Mouse (Mus musculus) spleen, postnatal 4 days (tissue): ENCODE measurements around the gene 1810024B03Rik.
"Not testable (repeated sequence)": the region's sequence is repeated elsewhere in the genome, so short reads cannot be mapped to it uniquely, and the experiment has no call there.

Experiments used
- DNase-seq, 2 experiments: peaks; one replicate each; pipeline ENCODE4 v3.0.0; 2022; ENCODE audit warnings: low spot score in 2 of 2

Gene 1810024B03Rik

DNA sequence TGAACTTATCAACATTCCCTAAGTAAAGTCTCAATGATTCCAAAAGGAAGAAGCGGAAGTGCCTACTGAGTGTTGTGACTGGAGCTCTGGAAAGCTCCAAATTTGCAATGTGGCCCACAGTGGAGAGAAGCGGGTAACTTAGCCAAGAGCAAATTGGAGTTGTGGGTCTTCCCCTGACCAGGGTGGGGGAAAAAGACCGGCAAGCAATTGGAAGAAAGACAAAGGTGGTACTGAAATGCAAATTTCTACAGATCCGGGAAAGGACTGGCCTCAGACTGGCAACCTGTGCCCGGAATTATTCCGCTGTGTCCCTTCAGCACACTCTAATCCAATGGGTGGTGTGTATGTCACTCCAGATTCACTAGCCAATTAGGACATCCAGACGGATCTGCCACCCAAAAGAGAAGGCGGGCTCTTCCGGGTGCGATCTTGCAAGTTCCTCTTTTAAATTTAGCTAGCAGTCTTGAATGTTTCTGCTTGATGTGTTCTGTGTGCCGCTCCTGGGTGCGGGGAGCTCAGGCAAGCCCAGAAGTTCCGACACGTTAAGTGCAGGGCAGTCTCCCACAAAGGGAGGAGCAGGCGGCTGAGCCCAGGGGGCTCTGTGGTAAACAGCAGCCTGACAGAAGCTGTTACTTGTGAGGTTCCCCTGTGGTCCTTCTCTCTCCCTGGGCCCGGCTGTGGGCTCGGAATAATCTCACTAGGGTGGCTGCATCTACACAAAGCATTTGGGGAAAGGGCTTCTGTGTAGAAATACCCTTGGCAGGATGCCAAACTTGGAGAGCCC, 25.3 kb downstream of the 1810024B03Rik start:
- DNase-seq, result peak; percentile 72 to 80

GRCm38 (mm10) chr2:127166261-127166660, 41.8 kb downstream of the 1810024B03Rik start:
- DNase-seq, result not testable (repeated sequence)

DNA sequence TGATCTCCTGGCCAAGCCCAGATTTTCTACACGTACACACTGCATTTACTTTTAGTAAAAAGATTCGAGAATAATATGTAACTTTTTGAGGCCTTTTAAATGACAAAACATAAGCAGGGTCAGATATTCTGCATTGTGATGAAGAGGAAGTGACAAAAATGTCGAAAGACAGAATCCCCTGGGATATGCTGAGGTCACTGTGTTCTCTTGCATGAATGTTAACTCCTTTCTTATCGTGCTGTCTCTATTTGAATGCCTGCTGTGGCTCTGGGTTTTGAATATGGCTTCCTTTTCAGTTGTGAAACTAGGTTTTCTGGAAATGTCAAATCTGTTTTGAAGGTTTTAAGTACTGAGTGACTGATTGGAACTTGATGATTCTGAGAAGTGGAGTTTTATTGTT, 42.4 kb downstream of the 1810024B03Rik start:
- DNase-seq, result no peak

- no peak for DNase-seq
Observed at GRCm38 (mm10) chr2:127145699-127146098, 62.4 kb downstream of the 1810024B03Rik start.

DNA sequence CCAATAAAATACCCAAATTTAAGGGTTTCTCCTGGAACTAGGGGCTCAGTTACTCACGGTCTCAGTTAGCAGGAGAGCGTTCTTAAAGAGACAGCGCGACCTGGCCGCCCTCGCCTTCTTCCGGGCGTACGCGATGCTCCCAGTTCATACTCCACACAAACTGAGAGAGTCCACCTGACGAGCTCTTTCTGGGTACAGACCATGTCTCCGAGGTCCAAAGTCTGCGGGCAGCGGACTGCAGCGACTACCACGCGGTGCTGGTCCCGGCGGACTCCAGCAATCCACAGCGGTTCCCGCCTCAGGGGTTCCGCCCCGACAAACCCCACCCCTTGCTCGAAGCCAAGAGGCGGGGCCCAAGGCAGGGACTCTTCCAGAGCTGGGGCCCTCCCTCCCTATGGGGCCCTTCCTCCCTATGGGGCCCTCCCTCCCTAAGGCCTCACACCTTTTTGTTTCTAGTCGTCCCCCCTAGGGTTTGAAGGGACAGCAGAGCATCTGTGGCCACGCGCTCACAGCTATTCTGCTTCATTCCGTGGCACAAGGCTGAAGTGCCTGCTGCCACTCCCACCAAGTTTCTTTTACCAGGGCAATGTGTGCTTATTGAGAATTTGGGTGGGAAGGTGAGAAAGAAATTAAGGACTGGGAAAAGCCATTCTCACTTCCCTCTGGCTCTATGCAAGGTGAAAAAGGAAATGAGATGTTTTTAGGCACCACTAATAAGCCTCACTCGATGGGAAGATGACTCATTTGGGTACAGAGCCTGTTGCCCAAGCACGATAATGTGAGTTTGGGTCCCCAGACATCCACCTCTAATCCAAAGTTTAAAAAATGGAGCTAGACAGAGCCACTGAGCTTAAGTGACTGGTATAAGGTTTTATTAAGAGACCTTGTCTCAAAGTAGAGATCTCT, 64.7 kb downstream of the 1810024B03Rik start, which contains the start of gene Itpripl1:
Gene Itpripl1, minus strand, starts transcription at position 285 of the 906 bp plus-strand sequence.
- peak; percentile 86 to 90 for DNase-seq

- DNase-seq, result no peak
Observed at GRCm38 (mm10) chr2:127142577-127143157, 65.4 kb downstream of the 1810024B03Rik start.

DNA sequence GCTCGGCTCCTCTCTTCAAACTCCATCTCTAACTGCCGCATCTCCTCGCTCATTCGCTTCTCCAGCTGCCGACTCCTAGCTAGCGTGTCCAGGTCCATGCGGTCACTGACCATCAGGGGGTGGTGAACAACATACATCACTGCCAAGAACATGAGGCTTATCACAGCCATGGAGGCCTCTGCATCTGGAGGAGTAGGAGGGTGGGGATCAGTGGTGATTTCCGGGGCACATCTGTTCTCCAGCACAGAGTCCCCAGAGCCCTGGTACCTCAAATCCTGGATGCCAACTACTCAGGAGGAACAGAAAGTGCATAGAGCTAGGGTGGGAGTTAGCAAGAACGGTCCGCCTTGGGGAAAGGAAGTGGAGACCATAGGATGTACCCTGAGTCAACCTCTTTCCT, 66.0 kb downstream of the 1810024B03Rik start:
- DNase-seq, result no peak

- no peak for DNase-seq
Observed at GRCm38 (mm10) chr2:127140011-127140410, 68.1 kb downstream of the 1810024B03Rik start.

GRCm38 (mm10) chr2:127139605-127140004, 68.5 kb downstream of the 1810024B03Rik start:
- DNase-seq, result no peak

- DNase-seq, result no peak
Observed at GRCm38 (mm10) chr2:127139094-127139493, 69.0 kb downstream of the 1810024B03Rik start.

DNA sequence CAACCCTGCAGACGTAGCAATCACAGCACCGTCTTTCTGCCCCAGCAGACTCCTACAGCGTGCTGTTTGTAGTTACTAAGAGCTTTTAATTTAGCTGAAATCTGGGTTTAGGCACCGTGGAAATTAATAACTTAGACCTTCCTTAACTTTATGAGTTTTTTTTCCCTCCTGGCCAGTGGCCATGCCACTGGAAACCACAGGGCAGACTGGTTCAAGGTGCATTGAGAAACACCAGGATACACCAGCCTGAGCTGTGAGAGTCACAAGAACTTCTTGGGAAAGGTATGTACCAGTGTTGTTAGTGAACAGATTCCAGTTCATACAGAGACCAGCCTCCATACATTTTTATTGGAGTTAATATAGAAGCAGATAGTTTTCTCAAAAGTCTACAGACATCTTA, 69.6 kb downstream of the 1810024B03Rik start:
- DNase-seq, result no peak

DNA sequence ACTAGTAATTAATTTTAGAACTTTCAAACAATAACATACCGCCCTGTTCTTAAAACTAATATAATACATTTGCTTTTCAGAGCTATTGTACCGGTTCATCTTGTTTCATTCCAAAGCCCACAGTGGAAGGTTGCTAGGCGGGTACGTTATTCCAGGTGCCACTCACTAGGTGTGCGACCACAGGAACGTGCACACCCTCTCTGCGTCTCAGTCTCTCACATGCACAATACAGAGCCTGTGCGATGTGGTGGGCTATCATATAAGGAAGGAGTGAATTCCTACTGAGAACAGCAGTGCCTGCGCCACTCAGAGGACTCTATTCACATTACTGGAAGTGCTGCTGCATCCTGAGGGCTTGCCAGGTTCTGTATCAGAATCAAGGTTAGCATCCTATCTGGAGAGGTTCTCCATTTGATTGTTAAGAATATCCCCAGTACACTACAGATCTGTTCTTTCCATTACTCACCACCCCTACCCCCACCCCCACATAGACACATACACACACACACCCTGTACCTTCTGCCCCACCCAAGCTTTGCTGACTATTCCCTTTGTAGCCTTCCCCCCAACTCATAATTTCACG, 70.2 kb downstream of the 1810024B03Rik start:
- no peak for DNase-seq

GRCm38 (mm10) chr2:127136979-127137378, 71.1 kb downstream of the 1810024B03Rik start:
- DNase-seq, result peak in 1 of 2 experiments; percentile 74
